Mouse (Mus musculus) B cell, adult 2 months (primary cell): Measurements from ENCODE around the gene Tmem156.
A peak's percentile ranks its signal among the peaks of the same experiment; 100 is the strongest.

Experiments
- DNase-seq, 2 experiments: peaks; one replicate each; pipeline ENCODE4 v3.0.0; 2022

Gene Tmem156

GRCm38 (mm10) chr5:65096805-65097204 lies 4.9 kb upstream of the Tmem156 start:
- DNase-seq = no peak

GRCm38 (mm10) chr5:65096082-65096481 lies 4.2 kb upstream of the Tmem156 start:
- DNase-seq = no peak

DNA sequence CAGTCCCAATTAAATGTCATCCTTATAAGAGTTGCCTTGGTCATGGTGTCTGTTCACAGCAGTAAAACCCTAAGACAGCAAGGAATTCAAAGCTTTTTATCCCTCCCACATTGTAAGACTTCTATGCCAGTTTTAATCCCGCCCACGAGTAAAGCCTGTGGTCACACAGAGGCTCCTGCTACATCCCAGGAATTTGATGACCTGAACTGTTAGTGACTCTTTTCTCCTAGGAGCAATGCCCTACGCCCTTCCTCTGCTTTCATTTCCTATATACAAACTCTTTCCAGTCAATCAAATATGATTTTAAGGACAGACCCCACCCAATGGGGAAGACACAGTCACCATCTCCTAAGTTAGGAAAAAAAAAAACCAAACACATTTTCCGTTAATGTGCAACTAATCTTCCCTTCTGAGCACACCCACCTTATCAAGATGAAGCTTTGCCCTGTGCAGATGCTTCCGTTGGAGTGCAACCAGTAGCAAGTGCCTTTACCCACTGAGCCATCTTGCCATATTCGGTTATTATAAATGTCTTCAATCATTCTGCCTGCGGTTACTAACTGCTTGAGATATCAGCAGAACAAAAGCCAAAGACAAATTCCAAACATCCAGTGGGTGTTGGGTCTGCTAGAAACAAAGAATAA lies 3.1 kb upstream of the Tmem156 start:
- DNase-seq = no peak

DNA sequence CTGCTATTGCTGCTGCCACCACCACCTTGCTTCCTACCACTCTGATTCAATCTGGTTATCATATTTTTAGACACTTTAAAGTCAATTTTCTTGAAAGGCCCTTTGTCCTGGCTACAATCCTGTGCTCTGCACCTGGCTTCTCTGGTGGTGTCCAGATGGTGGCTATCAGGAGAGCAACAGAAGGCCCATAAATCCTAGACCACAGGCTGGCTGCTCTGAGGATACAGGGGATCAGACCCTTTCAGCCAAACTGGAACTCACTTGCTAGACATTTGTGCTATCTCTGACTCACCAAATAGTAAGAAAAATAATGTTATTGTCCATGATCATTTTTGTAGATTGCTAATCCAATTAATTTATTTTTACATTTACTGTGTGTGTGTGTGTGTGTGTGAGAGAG lies 1.8 kb upstream of the Tmem156 start:
- no peak for DNase-seq

GRCm38 (mm10) chr5:65091184-65091858 lies 611 bp downstream of the Tmem156 start:
- DNase-seq = peak; percentile 45 to 48

GRCm38 (mm10) chr5:65089707-65090106 lies 2.2 kb downstream of the Tmem156 start:
- DNase-seq = no peak

GRCm38 (mm10) chr5:65086522-65086921 lies 5.4 kb downstream of the Tmem156 start:
- DNase-seq = no peak

DNA sequence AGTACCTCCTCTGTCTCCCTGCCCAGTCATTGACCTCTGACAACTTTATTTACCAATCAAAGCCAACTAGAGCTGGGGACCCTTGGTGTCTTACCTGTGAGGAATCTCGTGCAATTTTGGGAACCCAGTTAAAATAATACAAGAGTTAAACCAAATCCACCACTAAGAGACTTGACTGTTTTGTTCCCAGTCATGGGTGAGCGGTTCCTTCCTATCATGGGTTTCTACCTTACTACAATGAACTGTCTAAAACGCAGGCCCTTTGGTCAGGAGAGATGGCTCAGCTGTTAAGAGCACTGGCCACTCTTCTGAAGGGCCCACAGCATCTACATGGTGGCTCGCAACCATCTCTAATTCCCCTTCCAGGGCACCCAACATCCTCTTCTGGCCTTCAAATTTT lies 10.1 kb downstream of the Tmem156 start:
- DNase-seq = no peak

GRCm38 (mm10) chr5:65079881-65080280 lies 12.1 kb downstream of the Tmem156 start:
- DNase-seq = no peak

- DNase-seq = no peak
These were observed 13.9 kb downstream of the Tmem156 start for GRCm38 (mm10) chr5:65078081-65078480.

DNA sequence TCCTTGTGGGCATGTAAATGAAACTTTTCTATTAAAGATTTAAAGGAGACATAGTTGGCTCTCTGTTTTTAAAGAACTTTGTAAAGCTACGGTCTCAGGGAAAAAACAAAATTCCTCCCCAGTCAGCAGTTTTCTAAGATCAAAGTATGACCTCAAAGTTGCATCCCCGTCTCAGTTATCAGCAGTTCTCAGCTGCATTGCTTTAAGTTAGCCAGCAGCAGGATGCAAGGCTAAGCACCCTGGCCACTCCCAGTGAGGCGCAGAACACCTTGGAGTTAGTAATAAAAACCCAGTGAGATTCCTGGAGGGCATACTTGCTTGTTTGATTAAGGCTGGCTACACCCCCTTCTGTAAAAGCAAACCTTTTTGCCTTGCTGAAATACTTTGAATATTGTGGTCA lies 15.2 kb downstream of the Tmem156 start:
- no peak for DNase-seq

- DNase-seq = no peak
These were observed 15.8 kb downstream of the Tmem156 start for GRCm38 (mm10) chr5:65076087-65076486.

DNA sequence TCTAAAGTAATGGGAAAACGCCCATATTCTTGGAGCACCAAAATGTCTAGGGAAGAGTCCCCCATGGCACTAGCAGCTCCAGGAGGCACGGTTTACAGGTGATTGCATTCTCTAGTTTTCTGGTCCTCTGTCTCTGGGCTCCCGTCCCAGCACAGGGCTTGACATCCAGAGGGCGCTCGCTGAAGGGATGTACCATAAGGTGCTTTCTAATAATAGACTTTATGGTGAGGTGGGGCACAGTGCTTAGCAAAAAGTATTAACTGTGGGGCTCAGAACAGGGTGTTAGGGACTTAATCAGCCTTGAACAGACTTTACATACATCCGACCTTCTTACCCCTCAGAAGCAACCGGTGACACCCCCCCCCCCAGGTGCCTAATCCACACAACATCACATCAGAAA lies 17.2 kb downstream of the Tmem156 start:
- no peak for DNase-seq

- DNase-seq = no peak
These were observed 18.7 kb downstream of the Tmem156 start for GRCm38 (mm10) chr5:65073247-65073646.

DNA sequence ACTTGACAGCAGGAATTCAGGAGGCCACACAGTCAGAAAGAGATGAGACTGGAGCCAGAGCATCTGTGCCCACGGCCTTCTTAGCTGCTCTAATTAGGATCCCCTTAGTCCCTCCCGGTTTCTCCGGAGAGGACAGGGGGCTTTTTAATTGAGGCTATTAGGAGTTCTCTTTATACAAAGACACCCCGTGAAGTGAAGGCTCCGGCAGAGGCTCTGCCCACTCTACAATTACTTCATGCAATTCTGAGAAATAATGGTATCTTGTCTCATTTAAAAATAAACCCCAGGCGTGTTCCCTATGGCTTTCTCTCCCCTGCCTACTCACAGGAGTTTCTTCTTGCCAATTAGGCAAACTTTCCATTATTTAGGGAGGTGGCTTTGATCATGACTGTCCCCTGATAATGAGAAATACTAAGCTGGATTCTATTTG lies 20.2 kb downstream of the Tmem156 start:
- DNase-seq = no peak

DNA sequence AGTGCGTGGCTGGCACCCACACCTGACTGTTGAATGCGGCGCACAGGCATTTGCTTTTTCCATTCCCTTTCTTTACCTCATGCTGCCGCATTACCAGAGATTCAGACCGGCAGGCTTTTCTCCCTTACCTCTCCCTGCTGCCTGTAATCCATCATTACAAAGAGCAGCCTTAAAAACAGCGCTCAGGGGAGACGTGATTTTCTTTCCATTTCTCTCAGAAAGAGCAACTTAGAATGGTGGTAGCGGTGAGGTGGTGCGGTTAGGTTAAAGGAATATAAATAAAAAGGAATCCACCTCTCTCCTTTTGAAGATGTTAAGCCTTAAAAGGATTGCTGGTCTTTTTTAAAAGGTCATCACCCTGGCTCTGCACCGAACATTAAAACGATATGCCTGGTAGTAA lies 22.1 kb downstream of the Tmem156 start:
- DNase-seq = no peak

DNA sequence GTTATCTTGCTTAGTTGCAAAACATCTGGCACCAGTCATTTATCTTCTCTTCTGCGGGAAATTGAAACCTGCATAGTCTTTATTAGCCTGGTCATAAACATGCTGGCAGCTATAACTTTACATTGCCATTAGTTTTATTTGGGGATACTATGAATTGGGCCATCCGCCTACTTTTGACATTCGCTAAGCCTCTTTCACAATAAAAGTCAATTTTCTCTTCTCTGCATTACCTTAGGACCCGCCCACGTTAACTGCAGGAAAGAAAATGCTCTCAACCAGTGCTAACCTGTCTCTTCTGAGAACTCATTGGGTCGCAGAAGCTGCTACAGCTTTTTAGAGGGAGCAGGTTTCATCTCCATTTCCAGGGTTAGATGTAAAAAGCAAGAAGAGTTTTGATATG lies 23.8 kb downstream of the Tmem156 start:
- no peak for DNase-seq

DNA sequence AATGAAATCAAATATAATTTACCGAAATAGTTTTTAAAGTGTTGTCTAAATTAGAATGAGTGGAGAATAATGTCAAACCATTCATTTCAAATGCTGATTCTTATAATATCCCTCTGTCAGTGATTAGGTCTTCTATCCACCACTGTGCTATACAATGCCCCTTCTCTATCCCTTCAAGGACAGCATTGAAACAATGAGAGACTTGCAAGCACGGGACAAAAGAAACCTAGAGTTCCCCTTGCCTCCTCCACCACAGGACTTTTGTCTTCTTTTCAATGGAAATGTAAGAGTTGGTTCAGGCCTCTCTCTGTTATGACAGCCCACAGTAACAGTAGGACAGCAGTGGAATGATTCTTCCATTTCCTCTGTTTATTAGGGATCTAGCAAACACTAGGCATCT lies 28.7 kb downstream of the Tmem156 start:
- no peak for DNase-seq

DNA sequence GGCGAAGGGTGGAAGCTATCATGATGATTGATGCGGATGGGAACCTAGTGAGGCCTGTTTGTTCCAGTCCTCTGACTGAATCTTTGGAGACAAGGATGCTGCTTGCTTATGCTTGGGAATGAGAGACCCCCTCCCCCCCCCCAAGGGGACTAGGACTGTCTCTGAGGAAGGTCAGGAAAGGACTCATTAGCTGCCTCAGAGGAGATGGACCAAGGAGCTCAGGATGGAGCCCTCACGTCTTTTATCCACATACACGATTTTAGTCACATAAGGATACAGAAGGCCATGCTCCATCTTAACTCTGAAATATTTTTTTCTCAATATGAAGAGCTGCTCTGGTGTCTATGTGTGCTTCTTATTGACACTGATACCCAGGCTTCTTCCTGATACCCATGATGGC lies 29.7 kb downstream of the Tmem156 start:
- no peak for DNase-seq

DNA sequence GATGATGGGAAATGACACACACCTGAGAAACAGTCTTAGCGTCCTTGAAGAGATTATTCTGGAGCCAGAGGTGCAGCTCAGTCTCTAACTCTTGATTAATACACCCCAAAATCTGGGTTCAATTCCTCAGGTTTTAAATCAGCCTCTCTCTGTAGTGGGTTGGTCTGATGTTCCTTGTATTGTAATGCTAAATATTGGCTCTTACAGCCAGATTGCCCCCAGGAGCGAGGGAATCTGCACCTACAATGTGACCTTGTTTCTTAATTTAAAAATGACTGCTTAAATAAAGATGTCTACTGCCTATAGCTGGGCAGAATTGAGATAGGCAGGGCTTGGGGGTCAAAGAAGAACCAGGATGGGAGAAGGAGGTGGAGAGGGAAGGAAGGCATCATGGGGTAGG lies 32.1 kb downstream of the Tmem156 start:
- no peak for DNase-seq

- no peak for DNase-seq
These were observed 34.3 kb downstream of the Tmem156 start for GRCm38 (mm10) chr5:65057596-65057995.

- no peak for DNase-seq
These were observed 40.4 kb downstream of the Tmem156 start for GRCm38 (mm10) chr5:65051513-65051912.

GRCm38 (mm10) chr5:65049880-65050279 lies 42.1 kb downstream of the Tmem156 start:
- no peak for DNase-seq

DNA sequence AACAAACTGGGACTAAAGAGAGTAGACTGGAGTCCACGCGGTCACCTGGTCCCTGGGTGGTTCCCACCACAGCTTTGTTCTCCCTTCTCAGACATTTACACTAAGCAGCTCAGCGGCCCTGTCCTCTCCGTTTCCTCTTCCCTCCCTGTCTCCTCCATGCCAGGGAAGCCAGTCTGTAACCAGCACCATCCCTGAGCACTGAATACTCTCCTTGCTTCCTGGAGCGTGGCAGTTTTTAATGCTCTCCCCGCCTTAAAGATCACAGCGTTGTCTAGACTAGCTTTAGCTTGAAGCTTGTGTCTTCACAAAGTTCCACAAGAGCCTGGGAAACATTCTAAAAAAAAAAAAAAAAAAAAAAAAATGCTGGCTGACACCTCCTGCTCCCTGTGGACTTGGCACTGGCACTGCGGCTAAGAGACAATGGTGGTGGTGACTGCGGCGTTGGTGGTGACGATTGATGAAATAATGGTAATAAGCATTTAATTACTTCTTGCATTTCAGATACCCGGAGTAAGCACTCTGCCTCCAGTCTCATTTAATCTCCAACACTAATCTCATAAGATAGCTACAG lies 44.6 kb downstream of the Tmem156 start:
- no peak for DNase-seq
